Comparison of ENCODE assay signal across 8 mouse cellular contexts in genomic region chr12:8547357-8547756, GRCm38 (mm10). TPM values are rescaled to one million over a fixed set of nuclear protein-coding genes. Genes with fewer than 3 reads are reported as not detected.
A peak's percentile ranks its signal among the peaks of the same experiment; 100 is the strongest.
DNase-seq lines count a peak whose midpoint lies in the region; ATAC-seq and TF ChIP-seq lines count a peak whose summit lies in the region.

No protein-coding gene starts in this region.

- TF ChIP-seq CTCF in embryonic fibroblast, embryonic 13.5 days (IDR thresholded peaks at IDR 0.05; ENCODE audit: borderline replicate concordance, insufficient read depth, low read length), result peak; percentile 99
- TF ChIP-seq CTCF in liver, adult 2 months (IDR thresholded peaks at IDR 0.05; ENCODE audit: low read depth, low read length), result peak; percentile 100

- H3K36me3 ChIP-seq in heart, embryonic 10.5 days, result no peaks in the 10 kb centered on the region
- H3K36me3 ChIP-seq in kidney, embryonic 15.5 days, result no peaks in the 10 kb centered on the region
- H3K36me3 ChIP-seq in liver, adult 2 months (ENCODE audit: control insufficient read depth, insufficient read depth, low read length), result no peaks in the 10 kb centered on the region

- H3K9ac ChIP-seq in kidney, embryonic 15.5 days, result no peak overlapping the region
- no peak overlapping the region for H3K9ac ChIP-seq in liver, adult 2 months (ENCODE audit: low read depth, low read length)

- no peak overlapping the region for H3K4me3 ChIP-seq in embryonic fibroblast, embryonic 13.5 days (ENCODE audit: insufficient read depth, low read length)
- no peak overlapping the region for H3K4me3 ChIP-seq in heart, embryonic 10.5 days
- H3K4me3 ChIP-seq in kidney, embryonic 15.5 days (replicated peaks), result no peak overlapping the region
- no peak overlapping the region for H3K4me3 ChIP-seq in liver, adult 2 months (ENCODE audit: insufficient read depth, low read depth, low read length)

- peak; percentile 79 for ATAC-seq in kidney, embryonic 15.5 days (replicated peaks; ENCODE audit: low FRiP score)

- DNase-seq in B cell, adult 2 months, result peak; percentile 66 to 68
- DNase-seq in adrenal gland, postnatal 36 days, result peak; percentile 69 to 72
- DNase-seq in heart, embryonic 10.5 days (ENCODE audit: low spot score), result peak; percentile 92
- peak; percentile 83 for DNase-seq in liver, adult 2 months (ENCODE audit: extremely low read depth, low read depth, low spot score)
- peak; percentile 22 to 42 for DNase-seq in monocyte, adult 2 months (ENCODE audit: low read depth in 1 of 2, low spot score in 2 of 2)
- DNase-seq in spleen, postnatal 36 days (ENCODE audit: low spot score in 2 of 2), result peak; percentile 56

- no peaks in the 10 kb centered on the region for H3K27me3 ChIP-seq in heart, embryonic 10.5 days (ENCODE audit: insufficient read depth, poor library complexity, severe bottlenecking)
- H3K27me3 ChIP-seq in kidney, embryonic 15.5 days, result no peaks in the 10 kb centered on the region
- no peaks in the 10 kb centered on the region for H3K27me3 ChIP-seq in liver, adult 2 months (ENCODE audit: control insufficient read depth, insufficient read depth, low read length)

- WGBS in heart, embryonic 10.5 days, result 18% methylated on average over 11 of the region's 11 CpGs
- WGBS in kidney, embryonic 15.5 days, result 18% methylated on average over 11 of the region's 11 CpGs
- 9% methylated on average over 11 of the region's 11 CpGs for WGBS in liver, adult 2 months

- no peak overlapping the region for H3K27ac ChIP-seq in embryonic fibroblast, embryonic 13.5 days (ENCODE audit: insufficient read depth, low read length)
- H3K27ac ChIP-seq in heart, embryonic 10.5 days, result no peak overlapping the region
- no peak overlapping the region for H3K27ac ChIP-seq in kidney, embryonic 15.5 days
- H3K27ac ChIP-seq in liver, adult 2 months (replicated peaks; ENCODE audit: insufficient read depth, low read depth, low read length), result no peak overlapping the region

- H3K79me2 ChIP-seq in liver, adult 2 months (ENCODE audit: control insufficient read depth, insufficient read depth, low read length), result no peaks in the 10 kb centered on the region

- peaks cover 2% of the 10 kb centered on the region for H3K4me1 ChIP-seq in embryonic fibroblast, embryonic 13.5 days (ENCODE audit: control insufficient read depth, insufficient read depth, low read length)
- H3K4me1 ChIP-seq in heart, embryonic 10.5 days, result peaks cover 16% of the 10 kb centered on the region
- no peaks in the 10 kb centered on the region for H3K4me1 ChIP-seq in kidney, embryonic 15.5 days
- peaks cover 4% of the 10 kb centered on the region for H3K4me1 ChIP-seq in liver, adult 2 months (ENCODE audit: control insufficient read depth, insufficient read depth, low read length)

- H3K9me3 ChIP-seq in heart, embryonic 10.5 days, result no peaks in the 10 kb centered on the region
- H3K9me3 ChIP-seq in kidney, embryonic 15.5 days (replicated peaks), result no peaks in the 10 kb centered on the region

- H3K4me2 ChIP-seq in kidney, embryonic 15.5 days, result no peak overlapping the region

- no peak for TF ChIP-seq POLR2A in embryonic fibroblast, embryonic 13.5 days (IDR thresholded peaks at IDR 0.05; ENCODE audit: low read depth, low read length)
- no peak for TF ChIP-seq POLR2A in liver, adult 2 months (IDR thresholded peaks at IDR 0.05; ENCODE audit: extremely low read depth, insufficient read depth, low read length)

RNA-seq across cellular contexts. Expression of gene Rhob, which starts 47.5 kb away (rescaled TPM):
- 100 to 1,000 TPM; 199 to 285 TPM for total RNA-seq in adrenal gland, postnatal 36 days (2021)
- 89.8 and 121 TPM in 2 replicates for polyA plus RNA-seq in embryonic fibroblast, embryonic 13.5 days (2011; ENCODE audit: insufficient read length, low read depth, missing spikeins)
- 33.7 and 42.1 TPM in 2 replicates for polyA plus RNA-seq in heart, embryonic 10.5 days (2016; fragmentation: Nextera tagmentation; extraction: Ambion mirVana)
- polyA plus RNA-seq in kidney, embryonic 15.5 days (2015; fragmentation: Nextera tagmentation; extraction: Ambion mirVana), result 35.4 and 38.7 TPM in 2 replicates
- total RNA-seq in liver, adult 2 months (2014; rRNA removed), result 12.8 and 25.2 TPM in 2 replicates
- polyA plus RNA-seq in liver, adult 2 months (2012; rRNA removed), result 24.9 and 31.0 TPM in 2 replicates

RNA-seq across cellular contexts. Expression of gene Slc7a15, which starts 51.5 kb away (rescaled TPM):
- total RNA-seq in adrenal gland, postnatal 36 days (2021), result not detected
- not detected in 2 replicates for polyA plus RNA-seq in embryonic fibroblast, embryonic 13.5 days (2011; ENCODE audit: insufficient read length, low read depth, missing spikeins)
- not detected in 2 replicates for polyA plus RNA-seq in heart, embryonic 10.5 days (2016; fragmentation: Nextera tagmentation; extraction: Ambion mirVana)
- polyA plus RNA-seq in kidney, embryonic 15.5 days (2015; fragmentation: Nextera tagmentation; extraction: Ambion mirVana), result not detected in 2 replicates
- not detected in 2 replicates for total RNA-seq in liver, adult 2 months (2014; rRNA removed)
- polyA plus RNA-seq in liver, adult 2 months (2012; rRNA removed), result 0.12 TPM in 1 of 2 replicates, not detected in the other

Comparison
In these comparisons a context has a peak if more than half of its experiments do, and no peak if none do; other contexts are left out.
1. DNase-seq: peak in every context shown above with its lines; median percentile 92 in heart, embryonic 10.5 days; 83 in liver, adult 2 months; 70 in adrenal gland, postnatal 36 days; 67 in B cell, adult 2 months; 56 in spleen, postnatal 36 days; 32 in monocyte, adult 2 months.